Mouse (Mus musculus) embryonic facial prominence, embryonic 12.5 days (tissue): Measurements from ENCODE around the gene Fgd6. TPM values are rescaled to one million over a fixed set of nuclear protein-coding genes. Genes with fewer than 3 reads are reported as not detected.

Source experiments
- ATAC-seq: fragments of 200-750 bp; cut with Nextera tagmentation; 2 replicates; pipeline ENCODE4 v1.8.0; 2017; ENCODE audit not compliant: insufficient number of reproducible peaks, insufficient read depth, low FRiP score, low TSS enrichment
- H3K27ac ChIP-seq: fragments of 300-500 bp; sonication (generic); 2 replicates; pipeline ENCODE4 v1.5.1; 2016; ENCODE audit warnings: mild to moderate bottlenecking
- H3K27me3 ChIP-seq: fragments of 300-500 bp; sonication (generic); 2 replicates; pipeline ENCODE4 v1.6.1; 2016; ENCODE audit warnings: mild to moderate bottlenecking, moderate library complexity
- H3K36me3 ChIP-seq: fragments of 300-500 bp; sonication (generic); 2 replicates; pipeline ENCODE4 v1.6.1; 2016; ENCODE audit warnings: mild to moderate bottlenecking
- H3K4me1 ChIP-seq: fragments of 300-500 bp; sonication (generic); 2 replicates; pipeline ENCODE4 v1.6.1; 2016
- H3K4me2 ChIP-seq: fragments of 300-500 bp; sonication (generic); replicated peaks from 2 replicates; pipeline ENCODE4 v1.6.1; 2016; ENCODE audit warnings: mild to moderate bottlenecking, moderate library complexity
- H3K4me3 ChIP-seq: fragments of 300-500 bp; sonication (generic); 2 replicates; pipeline ENCODE4 v1.5.1; 2016; ENCODE audit warnings: mild to moderate bottlenecking
- H3K9ac ChIP-seq: fragments of 300-500 bp; sonication (generic); 2 replicates; pipeline ENCODE4 v1.6.1; 2016; ENCODE audit warnings: mild to moderate bottlenecking, moderate library complexity
- H3K9me3 ChIP-seq: fragments of 300-500 bp; sonication (generic); 2 replicates; pipeline ENCODE4 v1.6.1; 2016; ENCODE audit warnings: mild to moderate bottlenecking, moderate library complexity
- WGBS: fragments of 180-500 bp; shearing (Covaris S2); methylation state at CpG from one replicate; pipeline ENCODE4 v1.1.7; 2016; 5-methylcytosine and 5-hydroxymethylcytosine counted together
- polyA plus RNA-seq: library from polyadenylated mRNA; unstranded; fragments of >200 nt; fragmentation: Nextera tagmentation; extraction: Ambion mirVana; gene quantifications from 2 replicates; pipeline ENCODE4 v1.2.1, GENCODE M21; 2016

The Fgd6 gene
- polyA plus RNA-seq, 1 experiment from 2014 or later: 4.0 TPM

GRCm38 (mm10) chr10:94021059-94021458, 14.7 kb upstream of the Fgd6 start:
- Histone ChIP-seq H3K27ac (no peak overlapping the region), H3K4me2 (no peak overlapping the region), H3K4me3 (no peak overlapping the region), H3K4me1 (peaks cover 9% of the 10 kb centered on the region; the same call in 1 of the 2 replicates), H3K9me3 (no peaks in the 10 kb centered on the region), H3K9ac (no peak overlapping the region), H3K36me3 (peaks cover 7% of the 10 kb centered on the region; the same call in 1 of the 2 replicates), H3K27me3 (no peaks in the 10 kb centered on the region)
- ATAC-seq: no peak
- WGBS: 90% methylated on average over 4 of the region's 4 CpGs

DNA sequence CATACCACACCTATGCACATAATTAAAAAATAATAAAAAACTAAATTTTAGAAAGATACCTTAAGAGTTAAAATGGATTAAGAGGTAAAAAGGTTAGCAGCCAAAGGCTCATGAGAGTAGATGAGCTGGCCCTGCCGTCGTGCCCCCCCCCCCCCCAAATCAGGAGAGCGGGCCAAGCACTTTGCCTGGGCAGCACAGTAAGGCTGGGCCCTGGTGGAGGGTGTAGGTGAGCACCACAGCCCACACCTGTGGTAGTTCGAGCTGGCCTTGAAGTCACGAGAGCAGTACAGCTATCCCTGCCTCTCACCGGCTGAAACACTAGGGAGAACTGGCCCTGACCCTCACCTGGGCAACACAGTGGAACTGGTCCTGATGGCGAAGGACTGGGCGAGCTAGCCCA, 10.7 kb upstream of the Fgd6 start:
- H3K4me1 ChIP-seq: peaks cover 3% of the 10 kb centered on the region; the same call in 1 of the 2 replicates
- 92% methylated on average over 8 of the region's 8 CpGs for WGBS
- no peak overlapping the region for H3K9ac ChIP-seq
- no peaks in the 10 kb centered on the region for H3K9me3 ChIP-seq
- no peak overlapping the region for H3K4me2 ChIP-seq
- H3K4me3 ChIP-seq: no peak overlapping the region
- H3K36me3 ChIP-seq: peaks cover 9% of the 10 kb centered on the region; the same call in 1 of the 2 replicates
- ATAC-seq: peak; percentile 69; the same call in 1 of the 2 replicates
- H3K27ac ChIP-seq: no peak overlapping the region
- no peaks in the 10 kb centered on the region for H3K27me3 ChIP-seq

DNA sequence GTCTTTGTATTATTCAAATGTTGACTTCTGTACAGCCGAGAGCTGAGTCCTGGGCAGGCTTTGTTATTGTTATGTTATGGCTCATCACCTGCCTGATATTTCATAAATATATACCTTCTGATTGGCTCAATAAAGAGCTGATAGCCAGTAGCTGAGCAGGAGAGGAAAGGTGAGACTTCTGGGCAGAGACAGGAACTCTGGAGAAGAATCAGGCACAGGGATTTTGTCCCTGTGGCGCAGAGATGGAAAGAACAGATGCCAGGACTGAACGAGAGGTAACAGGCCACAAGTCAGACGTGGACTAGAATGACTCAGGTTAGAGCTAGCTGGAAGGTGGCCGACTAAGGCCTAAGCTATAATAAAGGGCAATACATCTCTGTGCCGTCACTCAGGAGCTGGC, 7.3 kb upstream of the Fgd6 start:
- Histone ChIP-seq H3K4me3 (no peak overlapping the region), H3K9ac (no peak overlapping the region), H3K4me1 (peaks cover 3% of the 10 kb centered on the region), H3K4me2 (no peak overlapping the region), H3K36me3 (peaks cover 13% of the 10 kb centered on the region; the same call in 1 of the 2 replicates), H3K27ac (no peak overlapping the region), H3K27me3 (no peaks in the 10 kb centered on the region), H3K9me3 (no peaks in the 10 kb centered on the region)
- ATAC-seq: no peak
- 90% methylated on average over 6 of the region's 6 CpGs for WGBS

DNA sequence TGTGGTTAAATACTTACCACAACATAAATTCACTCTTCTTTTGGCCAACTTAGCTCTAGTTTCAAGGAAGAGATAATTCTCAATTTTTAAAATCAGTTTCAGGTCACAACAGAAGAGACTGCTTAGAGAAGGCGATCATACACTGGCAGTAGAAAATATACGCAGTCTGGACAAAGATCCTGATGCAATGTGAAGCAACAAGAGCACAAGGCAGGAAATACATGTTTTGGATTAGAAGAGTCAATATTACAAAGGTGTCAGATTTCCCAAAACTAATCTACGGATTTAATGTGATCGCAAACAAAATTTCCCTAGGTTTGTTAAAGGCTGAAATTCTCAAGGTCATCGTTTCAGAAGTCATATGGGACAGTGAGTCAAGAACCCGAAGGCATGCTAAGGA, 4.6 kb upstream of the Fgd6 start:
- Histone ChIP-seq H3K27ac (no peak overlapping the region), H3K27me3 (no peaks in the 10 kb centered on the region), H3K4me2 (no peak overlapping the region), H3K9me3 (no peaks in the 10 kb centered on the region), H3K36me3 (0 out of 2 replicates have a peak, but pooled peaks cover 6% of the 10 kb centered on the region), H3K4me1 (peaks cover 11% of the 10 kb centered on the region), H3K4me3 (no peak overlapping the region), H3K9ac (no peak overlapping the region)
- WGBS: 83% methylated on average over 6 of the region's 6 CpGs
- no peak for ATAC-seq

DNA sequence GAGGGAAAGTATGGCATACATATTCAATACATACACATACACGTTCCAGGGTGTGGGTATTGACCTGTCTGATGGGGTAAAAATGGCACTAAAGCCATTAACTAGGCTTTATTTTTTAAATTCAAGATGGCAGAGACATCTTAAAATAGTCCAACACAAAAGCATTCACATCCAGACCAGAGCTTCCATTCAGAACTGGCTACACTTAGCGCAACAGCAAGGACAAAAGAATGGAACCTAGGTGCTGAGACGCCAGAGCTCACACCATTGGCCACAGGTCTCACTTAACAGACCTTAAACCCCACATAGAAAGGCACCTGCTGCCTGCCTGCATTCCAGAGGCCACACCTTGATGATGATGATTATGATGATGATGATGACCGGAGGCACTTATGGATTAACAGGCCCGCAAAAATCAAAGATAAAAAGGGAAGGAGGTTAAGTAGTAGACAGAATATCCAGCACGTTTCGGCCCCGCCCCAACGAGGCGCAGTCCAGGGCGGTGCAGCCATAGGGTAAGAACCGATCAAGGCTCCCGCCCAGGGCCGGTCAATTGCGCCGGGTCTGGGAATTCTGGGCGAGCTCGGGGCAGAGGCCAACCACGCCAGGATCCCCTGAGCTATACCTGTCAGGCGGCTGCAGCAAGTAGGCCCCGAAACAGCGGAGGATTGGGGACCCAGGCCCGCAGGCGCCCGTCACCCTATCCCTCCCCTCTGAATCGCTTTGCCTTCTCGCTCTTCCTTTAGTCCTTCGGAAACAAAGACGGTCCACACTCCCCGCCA, 734 bp upstream of the Fgd6 start:
- Histone ChIP-seq H3K9me3 (no peaks in the 10 kb centered on the region), H3K4me3 (peak overlapping the region; percentile 86), H3K27ac (no peak overlapping the region), H3K9ac (peak overlapping the region; percentile 61), H3K4me2 (peak overlapping the region; percentile 72), H3K4me1 (peaks cover 11% of the 10 kb centered on the region), H3K36me3 (0 out of 2 replicates have a peak, but pooled peaks cover 4% of the 10 kb centered on the region), H3K27me3 (no peaks in the 10 kb centered on the region)
- 1% methylated on average over 30 of the region's 30 CpGs for WGBS
- peak; percentile 84 for ATAC-seq

DNA sequence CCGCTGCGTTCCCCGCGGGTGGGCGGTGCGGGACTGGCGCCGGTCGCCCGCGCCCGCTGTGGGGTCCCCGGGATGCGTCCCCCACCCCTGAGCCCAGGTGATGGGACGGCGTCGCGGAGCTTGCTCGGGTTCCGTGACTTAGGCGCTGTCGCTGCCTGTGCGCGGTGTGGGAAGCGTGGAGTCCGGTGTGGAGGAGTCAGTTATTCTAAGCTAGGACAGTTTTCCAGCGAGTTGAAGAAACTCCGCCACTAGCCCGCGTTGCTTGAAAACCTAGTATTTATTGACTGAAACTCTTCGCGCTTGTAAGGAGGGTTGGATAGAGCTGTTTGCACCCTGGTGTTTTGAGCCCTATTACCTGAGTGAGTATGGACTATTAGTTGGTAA, 566 bp downstream of the Fgd6 start:
- peak; percentile 35 for ATAC-seq
- peak overlapping the region; percentile 60; the same call in 1 of the 2 replicates for H3K27ac ChIP-seq

GRCm38 (mm10) chr10:94037196-94037595, 1.4 kb downstream of the Fgd6 start:
- Histone ChIP-seq H3K4me2 (peak overlapping the region; percentile 71), H3K4me1 (peaks cover 11% of the 10 kb centered on the region), H3K9ac (no peak overlapping the region), H3K27ac (no peak overlapping the region), H3K36me3 (no peaks in the 10 kb centered on the region), H3K9me3 (no peaks in the 10 kb centered on the region), H3K27me3 (no peaks in the 10 kb centered on the region), H3K4me3 (no peak overlapping the region)
- 47% methylated on average over 9 of the region's 9 CpGs for WGBS
- no peak for ATAC-seq

More for the DNA sequence above, 566 bp downstream of the Fgd6 start:
- peak overlapping the region; percentile 71 for H3K4me2 ChIP-seq
- peak overlapping the region; percentile 79 for H3K9ac ChIP-seq
- H3K4me3 ChIP-seq: peak overlapping the region; percentile 86
- H3K4me1 ChIP-seq: peaks cover 11% of the 10 kb centered on the region
- no peaks in the 10 kb centered on the region for H3K27me3 ChIP-seq
- under 1% methylated on average over 32 of the region's 32 CpGs for WGBS
- H3K36me3 ChIP-seq: no peaks in the 10 kb centered on the region
- no peaks in the 10 kb centered on the region for H3K9me3 ChIP-seq

GRCm38 (mm10) chr10:94037596-94037995, 1.8 kb downstream of the Fgd6 start:
- no peak overlapping the region for H3K4me2 ChIP-seq
- no peaks in the 10 kb centered on the region for H3K36me3 ChIP-seq
- no peak overlapping the region for H3K4me3 ChIP-seq
- peaks cover 11% of the 10 kb centered on the region for H3K4me1 ChIP-seq
- 78% methylated on average over 4 of the region's 4 CpGs for WGBS
- no peak overlapping the region for H3K27ac ChIP-seq
- ATAC-seq: no peak
- H3K9ac ChIP-seq: no peak overlapping the region
- H3K9me3 ChIP-seq: no peaks in the 10 kb centered on the region
- no peaks in the 10 kb centered on the region for H3K27me3 ChIP-seq

DNA sequence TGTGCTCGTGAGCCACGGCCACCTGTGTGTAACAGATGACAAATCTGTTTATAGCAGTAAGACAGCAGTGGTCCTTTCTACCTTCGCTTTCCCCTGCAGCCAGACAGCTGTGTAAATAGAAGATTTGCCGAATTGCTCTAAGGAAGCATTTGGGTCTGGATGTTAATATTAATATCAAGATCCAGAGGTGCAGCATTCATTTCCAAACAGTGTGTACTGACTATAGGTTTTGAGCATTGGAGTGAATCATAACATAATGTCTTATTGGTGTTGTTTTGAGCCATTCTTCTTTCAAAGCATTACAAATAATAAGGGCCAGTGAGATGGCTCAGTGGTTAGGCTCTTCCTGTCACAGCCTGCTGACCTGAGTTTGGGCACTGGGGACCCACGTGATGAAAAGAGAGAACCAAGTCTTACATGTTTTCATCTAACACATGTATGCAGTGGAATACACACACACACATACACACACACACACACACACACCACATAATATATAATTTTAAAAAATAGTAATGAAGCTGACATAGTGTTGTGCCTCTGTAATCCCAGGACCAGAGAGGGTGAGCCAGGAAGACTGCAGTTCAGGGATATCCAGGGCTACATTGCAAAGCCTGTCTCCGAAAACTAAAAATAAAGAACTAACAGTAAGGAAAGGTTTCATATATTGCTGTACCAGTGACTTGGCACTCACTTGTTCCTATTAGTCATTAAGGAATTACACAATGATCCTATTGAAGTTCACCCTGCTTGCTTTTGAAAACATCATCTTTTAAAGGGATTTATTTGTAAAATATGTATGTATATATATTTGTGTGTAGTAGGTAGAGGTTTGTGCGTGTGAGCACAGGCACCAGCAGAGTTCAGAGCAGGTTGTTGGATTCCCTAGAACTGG, 2.8 kb downstream of the Fgd6 start:
- no peaks in the 10 kb centered on the region for H3K27me3 ChIP-seq
- H3K9ac ChIP-seq: no peak overlapping the region
- WGBS: 65% methylated on average over 7 of the region's 7 CpGs
- H3K4me2 ChIP-seq: no peak overlapping the region
- H3K36me3 ChIP-seq: no peaks in the 10 kb centered on the region
- no peak for ATAC-seq
- no peaks in the 10 kb centered on the region for H3K9me3 ChIP-seq
- no peak overlapping the region for H3K27ac ChIP-seq
- H3K4me1 ChIP-seq: peaks cover 8% of the 10 kb centered on the region
- no peak overlapping the region for H3K4me3 ChIP-seq

GRCm38 (mm10) chr10:94043908-94044307, 8.1 kb downstream of the Fgd6 start:
- 51% methylated on average over 10 of the region's 10 CpGs for WGBS
- ATAC-seq: no peak

GRCm38 (mm10) chr10:94045301-94045700, 9.5 kb downstream of the Fgd6 start:
- Histone ChIP-seq H3K36me3 (peaks cover 18% of the 10 kb centered on the region), H3K4me2 (no peak overlapping the region), H3K27ac (no peak overlapping the region), H3K27me3 (no peaks in the 10 kb centered on the region), H3K9ac (no peak overlapping the region), H3K9me3 (no peaks in the 10 kb centered on the region), H3K4me3 (no peak overlapping the region), H3K4me1 (no peaks in the 10 kb centered on the region)
- WGBS: 92% methylated on average over 13 of the region's 13 CpGs
- no peak for ATAC-seq

More at GRCm38 (mm10) chr10:94043908-94044307, 8.1 kb downstream of the Fgd6 start:
- Histone ChIP-seq H3K4me2 (no peak overlapping the region), H3K4me3 (no peak overlapping the region), H3K9ac (no peak overlapping the region), H3K27ac (no peak overlapping the region), H3K9me3 (no peaks in the 10 kb centered on the region), H3K4me1 (no peaks in the 10 kb centered on the region), H3K27me3 (no peaks in the 10 kb centered on the region), H3K36me3 (peaks cover 18% of the 10 kb centered on the region)
